Mouse (Mus musculus) adrenal gland, postnatal 4 days (tissue): ENCODE data around the gene Rcan3. TPM values are rescaled to one million over a fixed set of nuclear protein-coding genes. Genes with fewer than 3 reads are reported as not detected.

Experiments used
- DNase-seq, 2 experiments: peaks; one replicate each; pipeline ENCODE4 v3.0.0; 2021 to 2022; ENCODE audit warnings: low spot score in 2 of 2, mixed read lengths in 2 of 2
- long read RNA-seq, 2 experiments: library from polyadenylated mRNA; stranded (forward); transcript quantifications; one replicate each; pipeline ENCODE4 v2.0.0; 2021
- total RNA-seq, 2 experiments: library from RNA; stranded (reverse); gene quantifications; 2 replicates each; pipeline ENCODE4 v1.2.3; 2021

Gene Rcan3
- 10 to 100 TPM; 22.3 to 26.7 TPM for total RNA-seq
- long read RNA-seq, experiment 1, full-length matches to known transcripts, result 3 of 9 reads
- long read RNA-seq, experiment 1, partial matches to known transcripts, result 0 of 9 reads
- long read RNA-seq, experiment 1, other reads (novel, unspliced or antisense), result 6 of 9 reads
- long read RNA-seq, experiment 2, full-length matches to known transcripts, result 6 of 20 reads
- long read RNA-seq, experiment 2, partial matches to known transcripts, result 0 of 20 reads
- long read RNA-seq, experiment 2, other reads (novel, unspliced or antisense), result 14 of 20 reads

DNA sequence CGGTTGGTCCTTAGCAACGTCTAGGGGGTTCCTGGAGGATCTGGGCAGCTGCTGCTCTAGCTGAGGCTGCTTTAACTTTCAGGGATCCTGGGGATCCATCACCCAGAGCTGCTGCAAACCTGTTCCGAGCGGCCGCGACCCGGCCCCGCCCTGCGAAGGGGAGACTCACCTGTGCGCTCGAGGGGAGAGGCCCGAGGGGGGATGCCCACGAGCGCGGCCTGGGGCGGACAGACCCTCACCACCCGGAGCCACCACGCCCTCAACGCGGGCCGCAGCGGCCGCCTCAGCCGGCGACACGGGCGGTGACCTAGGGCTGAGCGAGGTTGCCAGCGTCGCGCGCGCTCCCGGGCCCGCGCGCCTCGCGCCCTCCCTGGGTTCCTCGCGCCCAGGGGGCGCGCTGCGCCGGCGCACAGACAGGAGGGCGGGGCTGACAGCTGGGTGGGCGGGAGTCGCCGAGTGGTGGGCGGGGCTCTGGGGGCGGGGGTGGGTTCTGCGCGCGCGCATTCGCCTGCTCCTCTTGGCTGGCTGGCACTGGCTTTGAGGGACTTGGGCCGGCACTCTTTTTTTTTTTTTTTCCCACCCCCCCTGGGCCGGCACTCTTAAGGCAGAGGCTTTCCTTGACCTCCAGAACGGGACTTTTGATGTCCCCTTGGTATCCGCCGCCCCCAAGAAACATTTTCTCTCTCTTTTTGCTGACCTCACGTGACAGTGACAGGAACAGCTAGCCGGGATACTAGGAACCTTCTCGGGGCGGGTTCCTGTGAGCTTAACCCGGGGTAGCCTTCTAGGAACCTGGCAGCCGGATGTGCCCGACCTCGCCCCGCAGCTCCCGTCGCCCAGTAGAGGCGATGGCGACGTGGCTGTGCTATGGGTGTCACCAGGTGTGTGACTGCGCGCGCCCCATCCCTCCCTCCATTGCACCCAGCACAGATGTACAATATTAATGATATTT is at the start of gene Rcan3:
Rcan3 (minus strand) TSS at position 411 of the 952 bp plus-strand sequence.
- peak; percentile 62 to 78 for DNase-seq

- no peak for DNase-seq
Observed at GRCm38 (mm10) chr4:135480370-135480769, 46.7 kb upstream of the Rcan3 start.

DNA sequence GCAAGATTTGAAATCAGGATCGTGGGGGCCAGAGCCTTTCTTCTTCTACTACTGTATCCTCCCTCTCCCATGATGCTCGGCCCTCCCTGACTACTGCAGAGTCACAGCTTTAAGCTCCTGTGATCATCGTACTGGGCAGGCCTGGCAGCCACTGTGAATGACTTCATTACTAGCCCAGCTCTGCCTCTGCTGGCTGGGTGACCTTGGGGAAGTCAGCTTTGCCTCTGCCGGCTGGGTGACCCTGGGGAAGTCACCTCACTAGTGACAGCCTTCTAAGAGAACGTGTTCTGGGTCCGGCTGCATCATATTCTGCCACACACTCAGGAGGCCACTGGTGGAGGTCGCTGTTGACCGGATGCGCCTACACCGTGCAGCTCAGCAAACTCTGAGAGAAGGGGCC is 44.2 kb upstream of the Rcan3 start:
- DNase-seq, result no peak

GRCm38 (mm10) chr4:135463406-135463805 is 29.8 kb upstream of the Rcan3 start:
- no peak for DNase-seq

DNA sequence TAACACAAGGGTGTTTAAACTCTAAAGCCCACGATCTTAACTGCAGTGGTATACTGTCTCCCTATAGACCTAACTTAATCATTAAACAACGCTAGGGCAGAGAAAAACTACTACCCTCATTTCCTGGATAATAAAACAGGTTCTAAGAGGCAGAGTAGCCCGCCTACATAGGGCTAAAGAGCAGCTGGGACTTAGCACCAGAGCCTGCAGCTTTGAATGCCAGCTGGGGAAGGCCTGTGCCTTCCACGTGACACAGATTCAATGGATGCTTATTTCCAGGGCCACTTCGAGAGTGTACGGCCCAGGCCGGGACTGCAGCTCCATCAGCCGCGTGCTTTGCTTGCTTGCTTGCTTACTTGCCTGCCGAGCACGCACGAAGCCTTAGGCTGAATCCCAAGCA is 19.9 kb upstream of the Rcan3 start:
- DNase-seq, result no peak

DNA sequence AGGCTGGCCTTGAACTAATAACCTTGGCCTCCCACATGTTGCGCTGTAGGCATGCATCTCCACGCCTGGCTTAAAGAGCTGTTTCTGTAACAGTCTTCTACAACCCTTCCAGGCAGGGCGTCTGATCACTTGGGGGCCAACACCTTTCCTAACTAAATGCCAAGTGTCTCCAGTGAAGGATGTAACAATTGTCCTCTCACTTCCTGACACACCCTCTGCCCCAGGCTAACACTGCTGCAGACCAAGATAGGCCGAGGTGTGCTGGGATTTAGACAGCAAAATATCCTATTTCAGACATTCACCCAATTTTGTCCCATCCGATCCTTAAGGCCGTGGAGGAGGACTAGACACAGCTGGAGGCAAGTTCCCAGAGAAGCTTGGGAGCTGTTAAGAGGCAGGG is 19.5 kb upstream of the Rcan3 start:
- no peak for DNase-seq

DNA sequence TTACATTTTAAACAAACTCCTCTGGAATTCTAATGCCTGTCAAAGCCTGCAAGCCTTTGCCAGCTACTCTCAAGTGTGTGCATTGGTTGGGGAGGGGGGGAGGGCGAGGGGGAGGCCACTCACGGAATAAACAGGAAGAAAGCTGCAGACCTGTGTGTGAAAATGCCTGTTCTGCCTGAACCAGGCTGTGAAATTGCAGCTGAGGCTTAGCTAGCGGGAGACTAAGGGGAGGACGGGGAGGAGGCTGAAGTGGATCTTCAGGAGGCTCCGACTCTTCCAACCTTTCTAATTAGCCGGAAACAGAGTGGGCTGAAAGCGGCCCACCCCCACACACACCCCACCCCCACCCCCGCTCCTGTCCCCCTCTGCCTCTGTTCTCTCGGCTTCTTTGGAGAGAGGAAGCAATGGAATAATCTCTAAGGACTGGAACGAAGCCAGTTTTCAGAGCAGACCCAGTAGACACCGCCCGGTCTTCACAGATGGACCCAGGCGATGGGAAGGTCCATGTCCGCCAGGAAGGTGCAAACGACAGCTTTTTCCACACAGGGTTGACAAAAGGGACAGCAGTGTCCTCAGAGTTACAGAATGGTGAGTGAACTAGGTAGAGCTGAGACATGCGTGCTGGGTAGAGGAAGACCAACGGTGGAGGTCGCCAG is 17.8 kb upstream of the Rcan3 start:
- no peak for DNase-seq

- no peak for DNase-seq
Observed at GRCm38 (mm10) chr4:135442473-135442872, 8.8 kb upstream of the Rcan3 start.

DNA sequence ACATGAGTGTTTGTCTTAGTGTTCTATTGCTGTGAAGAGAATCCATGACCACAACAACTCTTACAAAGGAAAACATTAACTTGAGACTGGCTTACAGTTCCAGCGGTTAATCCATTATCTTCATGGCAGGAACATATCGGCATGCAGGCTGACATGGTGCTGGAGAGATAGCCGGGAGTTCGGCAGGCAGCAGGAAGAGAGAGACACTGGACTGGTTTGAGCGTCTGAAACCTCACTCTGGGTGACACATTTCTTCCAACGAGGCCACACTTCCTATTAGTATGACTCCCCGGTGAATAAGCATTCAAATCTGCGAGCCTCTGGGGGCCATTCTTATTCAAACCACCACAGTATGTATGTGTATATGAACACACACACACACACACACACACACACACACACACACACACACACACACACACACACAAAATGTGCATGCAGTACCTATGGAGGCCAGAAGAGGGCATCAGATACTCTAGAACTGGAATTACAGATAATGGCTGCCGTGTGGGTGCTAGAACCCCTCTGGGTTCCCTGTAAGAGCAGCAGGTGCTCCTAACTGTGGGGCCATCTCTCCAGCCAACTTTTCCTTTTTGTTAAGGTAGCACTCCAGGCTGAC is 6.4 kb upstream of the Rcan3 start:
- DNase-seq, result no peak

DNA sequence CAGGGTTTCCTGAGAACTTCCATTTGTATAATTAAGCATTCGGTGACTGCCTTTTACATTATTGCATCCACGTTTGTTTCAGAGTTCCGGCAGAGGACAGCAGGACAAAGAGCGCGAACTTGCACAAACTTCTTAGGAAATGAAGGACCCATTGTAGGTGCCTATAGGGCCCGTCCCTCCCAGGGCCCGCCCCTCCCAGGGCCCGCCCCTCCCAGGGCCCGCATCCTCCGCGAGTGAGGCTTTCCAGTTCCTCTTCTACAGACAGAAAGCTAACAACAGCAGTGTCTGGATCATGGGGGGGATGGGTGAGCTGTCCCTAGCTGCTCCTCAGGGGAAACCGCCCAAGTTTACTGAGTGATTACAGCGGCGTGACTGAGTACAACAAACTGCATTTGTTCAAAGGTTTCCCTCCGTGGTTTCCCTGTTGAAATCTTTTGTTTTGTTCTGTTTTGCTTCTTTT is 5.6 kb upstream of the Rcan3 start:
- DNase-seq, result peak in 1 of 2 experiments; percentile 30

DNA sequence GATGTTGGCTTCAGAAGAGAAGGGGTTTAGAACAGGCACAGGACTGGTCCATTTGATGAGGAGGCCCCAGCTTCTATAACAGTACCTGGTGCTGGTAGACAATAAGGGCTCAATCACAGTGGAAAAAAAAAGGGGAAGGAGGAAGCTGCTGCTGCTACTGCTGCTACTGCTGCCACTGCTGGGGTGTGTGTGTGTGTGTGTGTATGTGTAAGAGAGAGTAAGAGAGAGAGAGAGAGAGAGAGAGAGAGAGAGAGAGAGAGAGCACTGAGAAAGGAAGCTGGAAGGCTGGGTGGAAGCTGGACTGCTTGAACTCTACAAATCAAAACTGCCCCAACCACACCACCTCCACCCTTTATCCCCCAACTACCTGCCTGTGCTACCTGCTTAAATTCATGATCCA is 4.3 kb upstream of the Rcan3 start:
- no peak for DNase-seq

DNA sequence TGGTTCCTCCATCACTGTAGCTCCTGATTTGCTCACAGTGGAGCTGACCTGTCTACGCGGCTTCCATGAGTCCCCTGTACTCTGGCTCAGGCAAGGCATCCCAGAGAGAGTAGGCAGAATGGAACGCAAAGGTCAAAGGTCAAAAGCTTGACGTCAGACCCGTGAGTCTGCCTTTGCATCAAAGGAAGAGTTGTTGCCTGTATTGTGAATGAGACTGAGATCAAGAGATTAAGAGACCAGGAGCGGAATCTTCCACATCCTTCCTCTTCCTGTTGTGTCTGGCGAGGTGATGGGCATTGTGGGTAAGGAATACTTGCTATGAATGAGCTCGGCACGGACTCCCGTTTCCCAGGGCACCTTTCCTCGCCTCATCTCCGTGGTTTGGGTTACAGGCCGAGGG is 2.6 kb upstream of the Rcan3 start:
- DNase-seq, result no peak

- no peak for DNase-seq
Observed at GRCm38 (mm10) chr4:135434395-135434789, 739 bp upstream of the Rcan3 start.

GRCm38 (mm10) chr4:135433086-135433442 is 589 bp downstream of the Rcan3 start:
- no peak for DNase-seq

DNA sequence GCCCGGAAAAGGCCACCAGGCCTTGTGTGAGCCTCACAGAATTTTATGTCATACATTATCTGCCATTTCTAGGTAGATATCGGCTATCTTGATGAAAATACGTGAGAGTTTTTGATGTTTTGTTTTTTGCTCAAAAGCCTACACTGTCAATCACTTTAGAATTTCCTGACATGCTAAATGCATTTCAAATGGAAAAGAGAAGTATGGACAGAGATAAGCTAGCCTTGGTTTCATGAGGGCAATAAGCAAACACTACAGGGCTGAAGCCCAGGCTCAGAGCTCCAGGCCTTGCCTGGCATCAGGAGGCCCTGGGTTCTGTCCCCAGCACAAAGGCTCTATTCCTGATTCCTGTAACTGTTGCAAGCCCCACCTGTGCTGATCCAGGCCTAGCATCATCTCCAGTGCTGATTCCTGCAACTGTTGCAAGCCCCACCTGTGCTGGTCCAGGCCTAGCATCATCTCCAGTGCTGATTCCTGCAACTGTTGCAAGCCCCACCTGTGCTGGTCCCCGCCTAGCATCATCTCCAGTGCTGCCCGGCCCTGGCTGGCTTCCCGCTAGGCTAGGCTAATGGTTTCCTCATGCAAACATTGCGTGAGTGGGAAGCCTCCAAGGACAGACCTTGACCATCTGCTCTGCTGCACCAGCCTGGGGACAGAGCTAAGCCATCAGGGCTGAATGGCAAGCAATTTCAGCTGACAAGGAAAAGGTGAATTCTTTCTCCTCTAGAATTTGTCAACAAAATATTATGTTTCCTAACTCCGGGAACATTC is 3.5 kb downstream of the Rcan3 start:
- DNase-seq, result no peak

- DNase-seq, result no peak
Observed at GRCm38 (mm10) chr4:135429383-135429782, 4.3 kb downstream of the Rcan3 start.

GRCm38 (mm10) chr4:135426587-135426986 is 7.1 kb downstream of the Rcan3 start:
- no peak for DNase-seq

DNA sequence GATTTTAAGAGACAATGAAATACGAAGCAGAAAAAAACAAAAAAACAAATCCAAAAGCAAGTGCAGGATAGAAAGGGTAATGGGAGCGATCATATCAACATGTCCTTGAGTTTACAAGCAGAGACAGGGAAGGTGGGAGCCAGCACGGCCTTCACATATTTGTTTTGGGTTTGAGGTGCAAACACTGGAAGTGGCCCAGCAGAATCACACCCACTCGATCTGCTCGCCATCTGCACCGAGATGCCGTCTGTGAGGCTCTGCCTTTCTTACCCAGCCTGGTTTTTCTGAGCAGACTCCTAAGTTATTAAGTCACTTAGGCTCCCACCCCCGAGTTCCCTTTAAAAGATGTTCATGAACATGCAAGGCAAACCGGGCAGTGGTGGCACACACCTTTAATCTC is 8.0 kb downstream of the Rcan3 start:
- no peak for DNase-seq

GRCm38 (mm10) chr4:135420961-135421360 is 12.7 kb downstream of the Rcan3 start:
- no peak for DNase-seq

GRCm38 (mm10) chr4:135420416-135420815 is 13.2 kb downstream of the Rcan3 start:
- DNase-seq, result no peak

GRCm38 (mm10) chr4:135419996-135420395 is 13.7 kb downstream of the Rcan3 start:
- DNase-seq, result no peak
